Mouse (Mus musculus) kidney, adult 2 months (tissue): ENCODE data around the gene Mcat.
A peak's percentile ranks its signal among the peaks of the same experiment; 100 is the strongest.

Source experiments
- CTCF ChIP-seq: fragments of 200-500 bp; conservative IDR thresholded peaks from 2 replicates; pipeline ENCODE4 v1.5.1; 2011; ENCODE audit warnings: low read depth, mild to moderate bottlenecking, control low read depth, low read length, moderate library complexity, mixed read lengths; ENCODE audit not compliant: insufficient read depth, insufficient read length
- POLR2A ChIP-seq: fragments of 200-500 bp; IDR thresholded peaks from one replicate; pipeline ENCODE4 v1.6.1; 2011; ENCODE audit warnings: low read depth, low read length, control low read depth

DNA sequence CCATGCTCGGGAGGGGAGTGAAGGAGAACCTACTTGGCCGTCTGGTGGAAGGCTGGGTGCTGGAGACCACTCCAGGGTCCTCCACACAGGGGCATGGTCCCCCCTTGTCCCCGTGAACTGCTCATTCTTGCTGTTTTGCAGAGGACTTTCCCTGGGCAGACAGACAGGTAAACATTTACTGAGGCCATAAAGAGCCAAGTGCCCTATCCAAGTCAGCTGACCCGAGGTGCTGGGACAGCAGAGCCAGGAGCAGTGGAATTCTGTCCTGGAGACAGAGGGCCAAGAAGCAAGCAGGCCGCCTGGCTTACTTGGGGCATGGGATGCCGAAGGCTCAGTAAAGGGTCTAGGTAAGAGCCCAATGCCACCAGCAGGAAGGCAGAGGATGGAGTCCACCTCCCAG lies 32.9 kb downstream of the Mcat start:
- TF ChIP-seq CTCF (no peak), POLR2A (peak; percentile 63)
